9 mouse cellular contexts compared by ENCODE assay signal in genomic region chr16:13867910-13868514, GRCm38 (mm10). TPM values are rescaled to one million over a fixed set of nuclear protein-coding genes. Genes with fewer than 3 reads are reported as not detected.
DNase-seq lines count a peak whose midpoint lies in the region; ATAC-seq and TF ChIP-seq lines count a peak whose summit lies in the region.
"Had no signal": no experiment of that assay in that cellular context is flagged by ENCODE, and none has a peak within 500 bp of the region (broad histone marks: within the 10 kb centered on the region; RNA-seq: fewer than 3 reads in every experiment).

No protein-coding gene starts in this region.

- TF ChIP-seq CTCF in forebrain, postnatal 0 days (IDR thresholded peaks at IDR 0.05; ENCODE audit: low read depth), result no peak

- no peaks in the 10 kb centered on the region for H3K9me3 ChIP-seq in forebrain, postnatal 0 days (ENCODE audit: low read length)
- no peaks in the 10 kb centered on the region for H3K9me3 ChIP-seq in liver, embryonic 12.5 days (replicated peaks)
- H3K9me3 ChIP-seq: embryonic facial prominence, embryonic 15.5 days had no signal

- peak; percentile 15 to 22 for DNase-seq in cerebellum, postnatal 14 days
- no peak for DNase-seq in cerebellum, adult 9-11 months
- DNase-seq in right cerebral cortex, postnatal 10 days (ENCODE audit: low spot score in 2 of 2), result peak; percentile 27
- no peak for DNase-seq in right cerebral cortex, postnatal 14 days
- no peak for DNase-seq in forebrain, postnatal 0 days
- DNase-seq in thymus, postnatal 4 days, result peak; percentile 28
- no peak for DNase-seq in frontal cortex, postnatal 25 days (ENCODE audit: low spot score in 2 of 2)

- H3K27me3 ChIP-seq in forebrain, postnatal 0 days (ENCODE audit: insufficient read depth, low read length), result no peaks in the 10 kb centered on the region
- no peaks in the 10 kb centered on the region for H3K27me3 ChIP-seq in liver, embryonic 12.5 days (replicated peaks)
- H3K27me3 ChIP-seq: embryonic facial prominence, embryonic 15.5 days had no signal

- H3K4me2 ChIP-seq in forebrain, postnatal 0 days (ENCODE audit: low read depth), result peak overlapping the region; percentile 24
- peak overlapping the region; percentile 69 for H3K4me2 ChIP-seq in liver, embryonic 12.5 days
- H3K4me2 ChIP-seq: embryonic facial prominence, embryonic 15.5 days had no signal

- peaks cover 17% of the 10 kb centered on the region for H3K36me3 ChIP-seq in forebrain, postnatal 0 days (ENCODE audit: insufficient read depth)
- peaks cover 39% of the 10 kb centered on the region for H3K36me3 ChIP-seq in liver, embryonic 12.5 days

- H3K4me1 ChIP-seq in forebrain, postnatal 0 days (ENCODE audit: insufficient read depth), result no peaks in the 10 kb centered on the region
- H3K4me1 ChIP-seq in liver, embryonic 12.5 days, result peaks cover 16% of the 10 kb centered on the region
- H3K4me1 ChIP-seq: embryonic facial prominence, embryonic 15.5 days had no signal

- peak overlapping the region; percentile 16; the same call in 1 of the 2 replicates for H3K4me3 ChIP-seq in forebrain, postnatal 0 days (ENCODE audit: low read depth, low read length)
- peak overlapping the region; percentile 51 for H3K4me3 ChIP-seq in liver, embryonic 12.5 days
- H3K4me3 ChIP-seq: embryonic facial prominence, embryonic 15.5 days had no signal

- WGBS in forebrain, postnatal 0 days, result 18% methylated on average over 42 of the region's 42 CpGs
- WGBS in liver, embryonic 12.5 days (ENCODE audit: insufficient replicate concordance), result 27% methylated on average over 42 of the region's 42 CpGs

- ATAC-seq in forebrain, postnatal 0 days, result peak; percentile 61
- 0 out of 2 replicates have a peak, but pooled peaks have one; percentile 13 for ATAC-seq in liver, embryonic 12.5 days

- no peak overlapping the region for H3K9ac ChIP-seq in forebrain, postnatal 0 days
- H3K9ac ChIP-seq in liver, embryonic 12.5 days, result peak overlapping the region; percentile 68
- H3K9ac ChIP-seq: embryonic facial prominence, embryonic 15.5 days had no signal

- H3K27ac ChIP-seq in forebrain, postnatal 0 days (ENCODE audit: low read depth, low read length), result no peak overlapping the region
- no peak overlapping the region for H3K27ac ChIP-seq in liver, embryonic 12.5 days
- H3K27ac ChIP-seq: embryonic facial prominence, embryonic 15.5 days had no signal

RNA-seq across cellular contexts. Expression of gene Pdxdc1, which starts 34.9 kb away (rescaled TPM):
- total RNA-seq in forebrain, postnatal 0 days (2014; rRNA removed), result 67.4 and 70.8 TPM in 2 replicates
- 54.4 and 60.2 TPM in 2 replicates for polyA plus RNA-seq in forebrain, postnatal 0 days (2015; fragmentation: Nextera tagmentation; extraction: Ambion mirVana)
- 34.1 and 35.5 TPM in 2 replicates for polyA plus RNA-seq in liver, embryonic 12.5 days (2016; fragmentation: Nextera tagmentation; extraction: Ambion mirVana)

RNA-seq across cellular contexts. Expression of gene Mpv17l, which starts 34.9 kb away (rescaled TPM):
- total RNA-seq in forebrain, postnatal 0 days (2014; rRNA removed), result 43.7 and 44.3 TPM in 2 replicates
- 34.6 and 46.1 TPM in 2 replicates for polyA plus RNA-seq in forebrain, postnatal 0 days (2015; fragmentation: Nextera tagmentation; extraction: Ambion mirVana)
- 1.7 and 2.4 TPM in 2 replicates for polyA plus RNA-seq in liver, embryonic 12.5 days (2016; fragmentation: Nextera tagmentation; extraction: Ambion mirVana)

RNA-seq across cellular contexts. Expression of gene Ntan1, which starts 49.4 kb away (rescaled TPM):
- 163 and 181 TPM in 2 replicates for total RNA-seq in forebrain, postnatal 0 days (2014; rRNA removed)
- 231 and 254 TPM in 2 replicates for polyA plus RNA-seq in forebrain, postnatal 0 days (2015; fragmentation: Nextera tagmentation; extraction: Ambion mirVana)
- 51.8 and 58.0 TPM in 2 replicates for polyA plus RNA-seq in liver, embryonic 12.5 days (2016; fragmentation: Nextera tagmentation; extraction: Ambion mirVana)

Comparison
In these comparisons a context has a peak if more than half of its experiments do, and no peak if none do; other contexts are left out.
1. DNase-seq: peak in cerebellum, postnatal 14 days (2 of 2), right cerebral cortex, postnatal 10 days (2 of 2) and thymus, postnatal 4 days (single experiment); none in cerebellum, adult 9-11 months (single experiment), right cerebral cortex, postnatal 14 days (single experiment), forebrain, postnatal 0 days (single experiment) and frontal cortex, postnatal 25 days (0 of 2).
2. RNA of gene Mpv17l, which starts 34.9 kb away (polyA plus RNA-seq): 34.6 to 46.1 TPM in forebrain, postnatal 0 days; 1.7 to 2.4 TPM in liver, embryonic 12.5 days; every median in the first group is over 10 times any median in the second.